Mouse (Mus musculus) CH12.LX (cell line): ENCODE measurements at regions not wholly inside any gene's neighbourhood (a gene's known extent, or its start where the extent isn't known, plus 50 kb on each side); places are given as distances from the start of the nearest gene placed in this dataset.

Source experiments
- DNase-seq: peaks from one replicate; pipeline ENCODE4 v3.0.0-alpha.2; 2013; ENCODE audit errors: extremely low read depth
- H3K27ac ChIP-seq: 2 replicates; pipeline ENCODE4 v1.5.1; 2012; ENCODE audit warnings: low read depth, mild to moderate bottlenecking, control low read depth, moderate library complexity; ENCODE audit not compliant: insufficient read depth
- H3K27me3 ChIP-seq: replicated peaks from 2 replicates; pipeline ENCODE3; 2012; ENCODE audit warnings: inconsistent platforms
- H3K36me3 ChIP-seq, 2 experiments: replicated peaks in 1 of 2; 2 replicates each; pipeline versions ENCODE3 to v1.6.1; 2012; ENCODE audit warnings: inconsistent platforms in 1 of 2, low read length in 1 of 2, mild to moderate bottlenecking in 1 of 2, mixed read lengths in 1 of 2, moderate library complexity in 1 of 2; ENCODE audit not compliant: control insufficient read depth in 1 of 2, insufficient read depth in 1 of 2
- H3K4me1 ChIP-seq, 2 experiments: 2 replicates each; pipeline ENCODE4 v1.6.1; 2012; ENCODE audit warnings: inconsistent platforms in 1 of 2, moderate library complexity in 1 of 2; ENCODE audit not compliant: insufficient read depth in 2 of 2, control insufficient read depth in 1 of 2
- H3K4me2 ChIP-seq: 2 replicates; pipeline ENCODE4 v1.6.1; 2012; ENCODE audit warnings: low read depth, mild to moderate bottlenecking, control low read depth; ENCODE audit not compliant: poor library complexity, insufficient read depth, severe bottlenecking
- H3K4me3 ChIP-seq, 3 experiments: fragments of 150-350 bp in 1 of 3; sonication (generic) in 1 of 3; replicated peaks in 1 of 3; 2 replicates each; pipeline versions ENCODE3 to v1.5.1; 2011 to 2012; ENCODE audit warnings: low read depth in 2 of 3, low read length in 2 of 3, mild to moderate bottlenecking in 2 of 3, moderate library complexity in 2 of 3, control low read depth in 1 of 3, improper control_type of control experiment in 1 of 3, inconsistent platforms in 1 of 3, mixed read lengths in 1 of 3; ENCODE audit not compliant: poor library complexity in 1 of 3
- H3K79me2 ChIP-seq: replicated peaks from 2 replicates; pipeline ENCODE4 v1.6.1; 2012; ENCODE audit warnings: mild to moderate bottlenecking, moderate library complexity; ENCODE audit not compliant: control insufficient read depth, poor library complexity, insufficient read depth, severe bottlenecking; ENCODE audit errors: extremely low read depth
- H3K9ac ChIP-seq: 2 replicates; pipeline ENCODE4 v1.6.1; 2012; ENCODE audit warnings: low read depth, mild to moderate bottlenecking, control low read depth, moderate library complexity; ENCODE audit not compliant: insufficient read depth
- H3K9me3 ChIP-seq: replicated peaks from 2 replicates; pipeline ENCODE3; 2012; ENCODE audit warnings: low read length, inconsistent platforms, mixed read lengths
- BHLHE40 ChIP-seq: IDR thresholded peaks from 2 replicates; pipeline ENCODE4 v1.6.1; 2011; ENCODE audit warnings: mild to moderate bottlenecking, low read depth, low read length, improper control_type of control experiment
- CHD1 ChIP-seq: IDR thresholded peaks from 2 replicates; pipeline ENCODE4 v1.6.1; 2012; ENCODE audit warnings: low read depth, low read length, improper control_type of control experiment, inconsistent platforms
- CHD2 ChIP-seq: IDR thresholded peaks from 2 replicates; pipeline ENCODE4 v1.6.1; 2011; ENCODE audit warnings: low read length, improper control_type of control experiment
- CTCF ChIP-seq, 2 experiments: IDR thresholded peaks in 1 of 2; conservative IDR thresholded peaks in 1 of 2; 2 replicates each; pipeline ENCODE4 v1.5.1; 2011 to 2012; ENCODE audit warnings: low read depth in 2 of 2, low read length in 2 of 2, improper control_type of control experiment in 1 of 2, inconsistent platforms in 1 of 2, mild to moderate bottlenecking in 1 of 2, moderate library complexity in 1 of 2
- EP300 ChIP-seq: IDR thresholded peaks from 2 replicates; pipeline ENCODE4 v1.6.1; 2011; ENCODE audit warnings: low read length, improper control_type of control experiment
- GABPA ChIP-seq: IDR thresholded peaks from 2 replicates; pipeline ENCODE4 v1.6.1; 2012; ENCODE audit warnings: low read depth, low read length, improper control_type of control experiment, inconsistent platforms; ENCODE audit not compliant: insufficient replicate concordance
- HCFC1 ChIP-seq: IDR thresholded peaks from 2 replicates; pipeline ENCODE4 v1.6.1; 2012; ENCODE audit warnings: low read depth, mild to moderate bottlenecking, inconsistent platforms, low read length, improper control_type of control experiment
- JUND ChIP-seq: conservative IDR thresholded peaks from 2 replicates; pipeline ENCODE4 v1.6.1; 2011; ENCODE audit warnings: low read depth, low read length, improper control_type of control experiment
- MAFK ChIP-seq: IDR thresholded peaks from 2 replicates; pipeline ENCODE4 v1.6.1; 2011; ENCODE audit warnings: low read length, improper control_type of control experiment; ENCODE audit not compliant: insufficient replicate concordance
- MAX ChIP-seq: IDR thresholded peaks from 2 replicates; pipeline ENCODE4 v1.6.1; 2011; ENCODE audit warnings: low read length, improper control_type of control experiment
- MEF2A ChIP-seq: IDR thresholded peaks from 2 replicates; pipeline ENCODE4 v1.6.1; 2014; ENCODE audit warnings: low read depth, mild to moderate bottlenecking, inconsistent platforms, low read length, improper control_type of control experiment, borderline replicate concordance
- MYC ChIP-seq: IDR thresholded peaks from 2 replicates; pipeline ENCODE4 v1.6.1; 2011; ENCODE audit warnings: low read depth, mild to moderate bottlenecking, improper control_type of control experiment, low read length
- NRF1 ChIP-seq: IDR thresholded peaks from 2 replicates; pipeline ENCODE4 v1.6.1; 2014; ENCODE audit warnings: low read depth, mild to moderate bottlenecking, inconsistent platforms, low read length, improper control_type of control experiment, moderate library complexity
- POLR2A ChIP-seq: IDR thresholded peaks from 2 replicates; pipeline ENCODE4 v1.6.1; 2011; ENCODE audit warnings: low read depth, mild to moderate bottlenecking, improper control_type of control experiment, low read length
- RAD21 ChIP-seq: IDR thresholded peaks from 2 replicates; pipeline ENCODE4 v1.6.1; 2011; ENCODE audit warnings: low read depth, mild to moderate bottlenecking, low read length, improper control_type of control experiment, moderate library complexity
- RCOR1 ChIP-seq: conservative IDR thresholded peaks from 2 replicates; pipeline ENCODE4 v1.6.1; 2012; ENCODE audit warnings: low read depth, mild to moderate bottlenecking, inconsistent platforms, low read length, improper control_type of control experiment
- SIN3A ChIP-seq: IDR thresholded peaks from 2 replicates; pipeline ENCODE4 v1.6.1; 2012; ENCODE audit warnings: low read length, improper control_type of control experiment, inconsistent platforms
- SMC3 ChIP-seq: IDR thresholded peaks from 2 replicates; pipeline ENCODE4 v1.6.1; 2011; ENCODE audit warnings: low read depth, low read length, improper control_type of control experiment
- TCF12 ChIP-seq: IDR thresholded peaks from 2 replicates; pipeline ENCODE4 v1.6.1; 2014; ENCODE audit warnings: low read depth, mild to moderate bottlenecking, inconsistent platforms, low read length, improper control_type of control experiment
- USF1 ChIP-seq: IDR thresholded peaks from 2 replicates; pipeline ENCODE4 v1.6.1; 2014; ENCODE audit warnings: low read depth, mild to moderate bottlenecking, inconsistent platforms, low read length, improper control_type of control experiment
- USF2 ChIP-seq: conservative IDR thresholded peaks from 2 replicates; pipeline ENCODE4 v1.6.1; 2011; ENCODE audit warnings: low read depth, low read length, improper control_type of control experiment
- ZKSCAN1 ChIP-seq: IDR thresholded peaks from 2 replicates; pipeline ENCODE4 v1.6.1; 2012; ENCODE audit warnings: low read depth, inconsistent platforms, low read length, improper control_type of control experiment, borderline replicate concordance
- ZNF384 ChIP-seq: IDR thresholded peaks from 2 replicates; pipeline ENCODE4 v1.6.1; 2012; ENCODE audit warnings: low read depth, low read length, improper control_type of control experiment, inconsistent platforms
- dilution Hi-C: fragments of 300-500 bp; cut with MboI; formaldehyde crosslinking; loops from 2 replicates; pipeline ENCODE4 v1.14.3; 2020; ENCODE audit warnings: low sequenced_read_pairs; ENCODE audit not compliant: extremely low pct_unique_long_range_greater_than_20kb, extremely low pct_ligation_motif_present
- in situ Hi-C: fragments of 300-500 bp; cut with MboI; formaldehyde crosslinking; loops from 3 replicates; pipeline ENCODE4 v1.14.3; 2019; ENCODE audit warnings: low sequenced_read_pairs, low pct_ligation_motif_present, low pct_unique_long_range_greater_than_20kb, mixed read lengths

GRCm38 (mm10) chr13:97638457-97639088 lies 121.9 kb downstream of the Gm10260 start:
- no peak overlapping the region for H3K27ac ChIP-seq
- in situ Hi-C loops, result loop anchor here (25.0 kb wide), 1 partner anchor 299 kb away; no protein-coding TSS in a partner anchor
- TF ChIP-seq MAX (no peak), GABPA (no peak), RAD21 (no peak), CHD1 (no peak), MEF2A (no peak), ZKSCAN1 (no peak), RCOR1 (no peak), CHD2 (no peak), HCFC1 (no peak)
- dilution Hi-C loops, result no loop called here
- H3K9ac ChIP-seq, result no peak overlapping the region
- H3K4me3 ChIP-seq, result no peak overlapping the region
- no peaks in the 10 kb centered on the region for H3K4me1 ChIP-seq
- peaks cover 39% of the 10 kb centered on the region for H3K9me3 ChIP-seq
- no peaks in the 10 kb centered on the region for H3K27me3 ChIP-seq
- no peak overlapping the region for H3K4me2 ChIP-seq
- no peaks in the 10 kb centered on the region for H3K36me3 ChIP-seq
- DNase-seq, result peak; percentile 28
- no peaks in the 10 kb centered on the region for H3K79me2 ChIP-seq

- DNase-seq, result no peak
- no peak for TF ChIP-seq ZKSCAN1
- Histone ChIP-seq H3K36me3 (no peaks in the 10 kb centered on the region), H3K79me2 (no peaks in the 10 kb centered on the region), H3K27me3 (no peaks in the 10 kb centered on the region), H3K4me2 (no peak overlapping the region), H3K9ac (no peak overlapping the region), H3K4me3 (no peak overlapping the region), H3K9me3 (peaks cover 39% of the 10 kb centered on the region), H3K27ac (no peak overlapping the region), H3K4me1 (no peaks in the 10 kb centered on the region)
- dilution Hi-C loops, result no loop called here
- in situ Hi-C loops, result loop anchor here (25.0 kb wide), 1 partner anchor 300 kb away; no protein-coding TSS in a partner anchor
Measured at GRCm38 (mm10) chr13:97637506-97637905, 122.9 kb downstream of the Gm10260 start.

- in situ Hi-C loops (loop anchor here (25.0 kb wide), 1 partner anchor 303 kb away; no protein-coding TSS in a partner anchor), dilution Hi-C loops (no loop called here)
- no peaks in the 10 kb centered on the region for H3K79me2 ChIP-seq
- H3K4me2 ChIP-seq, result no peak overlapping the region
- H3K9ac ChIP-seq, result no peak overlapping the region
- H3K4me1 ChIP-seq, result no peaks in the 10 kb centered on the region
- no peak for DNase-seq
- H3K9me3 ChIP-seq, result peaks cover 31% of the 10 kb centered on the region
- no peaks in the 10 kb centered on the region for H3K36me3 ChIP-seq
- TF ChIP-seq NRF1 (no peak), HCFC1 (no peak), ZKSCAN1 (no peak), JUND (no peak), ZNF384 (no peak), USF2 (no peak), MEF2A (no peak), MYC (no peak), MAFK (no peak), CTCF (conservative IDR thresholded peaks at IDR 0.05 in 1 of 2, IDR thresholded peaks at IDR 0.05 in 1 of 2; ENCODE audit: low read depth in 2 of 2, low read length in 2 of 2) (no peak), USF1 (no peak), CHD1 (no peak), SMC3 (no peak), EP300 (no peak), TCF12 (no peak), GABPA (no peak), SIN3A (no peak), BHLHE40 (no peak), POLR2A (no peak), CHD2 (no peak)
- H3K27ac ChIP-seq, result no peak overlapping the region
- H3K4me3 ChIP-seq, result no peak overlapping the region
- no peaks in the 10 kb centered on the region for H3K27me3 ChIP-seq
Measured at GRCm38 (mm10) chr13:97634041-97634788, 126.2 kb downstream of the Gm10260 start.
